Mouse (Mus musculus) forebrain, embryonic 11.5 days (tissue): Measurements from ENCODE around the gene Uso1. TPM values are rescaled to one million over a fixed set of nuclear protein-coding genes. Genes with fewer than 3 reads are reported as not detected.
"Not testable (repeated sequence)": the region's sequence is repeated elsewhere in the genome, so short reads cannot be mapped to it uniquely, and the experiment has no call there.

Experiments used
- ATAC-seq: fragments of 200-750 bp; cut with Nextera tagmentation; replicated peaks from 2 replicates; pipeline ENCODE4 v1.8.0; 2017; ENCODE audit warnings: moderate TSS enrichment; ENCODE audit not compliant: low FRiP score
- DNase-seq: peaks from one replicate; pipeline ENCODE4 v3.0.0-alpha.2; 2017; ENCODE audit warnings: low spot score
- H3K27ac ChIP-seq: fragments of 300-500 bp; sonication (generic); 2 replicates; pipeline ENCODE4 v1.5.1; 2014; ENCODE audit warnings: low read depth, low read length
- H3K27me3 ChIP-seq: fragments of 300-500 bp; sonication (generic); 2 replicates; pipeline ENCODE4 v1.6.1; 2014; ENCODE audit warnings: mild to moderate bottlenecking, low read length, mixed read lengths; ENCODE audit not compliant: control insufficient read depth, insufficient read depth
- H3K36me3 ChIP-seq: fragments of 300-500 bp; sonication (generic); 2 replicates; pipeline ENCODE4 v1.6.1; 2014; ENCODE audit warnings: mild to moderate bottlenecking, low read length, moderate library complexity, mixed read lengths; ENCODE audit not compliant: control insufficient read depth, insufficient read depth
- H3K4me1 ChIP-seq: fragments of 300-500 bp; sonication (generic); replicated peaks from 2 replicates; pipeline ENCODE4 v1.6.1; 2014; ENCODE audit warnings: low read length, mixed read lengths; ENCODE audit not compliant: control insufficient read depth, insufficient read depth
- H3K4me2 ChIP-seq: fragments of 300-500 bp; sonication (generic); 2 replicates; pipeline ENCODE4 v1.6.1; 2014; ENCODE audit warnings: low read depth, mild to moderate bottlenecking, low read length, moderate library complexity, mixed read lengths; ENCODE audit not compliant: severe bottlenecking
- H3K4me3 ChIP-seq: fragments of 300-500 bp; sonication (generic); 2 replicates; pipeline ENCODE4 v1.5.1; 2014; ENCODE audit warnings: low read depth, low read length
- H3K9ac ChIP-seq: fragments of 300-500 bp; sonication (generic); 2 replicates; pipeline ENCODE4 v1.6.1; 2014; ENCODE audit warnings: low read length
- H3K9me3 ChIP-seq: fragments of 300-500 bp; sonication (generic); 2 replicates; pipeline ENCODE4 v1.6.1; 2016; ENCODE audit warnings: low read length, mixed read lengths; ENCODE audit not compliant: control insufficient read depth
- WGBS: fragments of 180-500 bp; shearing (Covaris S2); extraction: QIAGEN DNeasy Blood & Tissue Kit; methylation state at CpG from one replicate; pipeline ENCODE4 v1.1.7; 2014; 5-methylcytosine and 5-hydroxymethylcytosine counted together
- polyA plus RNA-seq: library from polyadenylated mRNA; unstranded; fragments of >200 nt; fragmentation: Nextera tagmentation; extraction: Ambion mirVana; gene quantifications from 2 replicates; pipeline ENCODE4 v1.2.1, GENCODE M21; 2014

Uso1 gene
- polyA plus RNA-seq, 1 experiment from 2014 or later = 25.7 TPM

GRCm38 (mm10) chr5:92188881-92189483 is 51.2 kb downstream of the Uso1 start:
- peaks cover 3% of the 10 kb centered on the region for H3K36me3 ChIP-seq
- DNase-seq (no peak), ATAC-seq (no peak)
- H3K4me2 ChIP-seq = no peak overlapping the region
- no peak overlapping the region for H3K27ac ChIP-seq
- H3K9me3 ChIP-seq = no peaks in the 10 kb centered on the region
- no peaks in the 10 kb centered on the region for H3K4me1 ChIP-seq
- no peaks in the 10 kb centered on the region for H3K27me3 ChIP-seq
- H3K9ac ChIP-seq = no peak overlapping the region
- 94% methylated on average over 7 of the region's 7 CpGs for WGBS
- no peak overlapping the region for H3K4me3 ChIP-seq

GRCm38 (mm10) chr5:92195716-92196115 is 58.0 kb downstream of the Uso1 start:
- H3K9me3 ChIP-seq, ATAC-seq, H3K27me3 ChIP-seq, H3K4me3 ChIP-seq, H3K4me2 ChIP-seq, H3K9ac ChIP-seq, DNase-seq, H3K27ac ChIP-seq, H3K4me1 ChIP-seq, H3K36me3 ChIP-seq: not testable (repeated sequence)
- WGBS = 60% methylated on average over 2 of the region's 2 CpGs

GRCm38 (mm10) chr5:92196895-92197811 is 59.4 kb downstream of the Uso1 start:
- H3K9me3 ChIP-seq = no peaks in the 10 kb centered on the region
- no peaks in the 10 kb centered on the region for H3K4me1 ChIP-seq
- ATAC-seq = no peak
- no peak overlapping the region for H3K27ac ChIP-seq
- H3K36me3 ChIP-seq = peaks cover 5% of the 10 kb centered on the region
- H3K4me3 ChIP-seq = no peak overlapping the region
- H3K9ac ChIP-seq = no peak overlapping the region
- H3K4me2 ChIP-seq = no peak overlapping the region
- no peaks in the 10 kb centered on the region for H3K27me3 ChIP-seq
- no peak for DNase-seq
- WGBS = 84% methylated on average over 15 of the region's 15 CpGs

- DNase-seq = no peak
- H3K4me2 ChIP-seq = no peak overlapping the region
- no peak overlapping the region for H3K27ac ChIP-seq
- H3K4me1 ChIP-seq = no peaks in the 10 kb centered on the region
- no peak for ATAC-seq
- H3K36me3 ChIP-seq = peaks cover 5% of the 10 kb centered on the region; the same call in 1 of the 2 replicates
- no peaks in the 10 kb centered on the region for H3K27me3 ChIP-seq
- no peak overlapping the region for H3K9ac ChIP-seq
- no peaks in the 10 kb centered on the region for H3K9me3 ChIP-seq
- no peak overlapping the region for H3K4me3 ChIP-seq
- 92% methylated on average over 8 of the region's 8 CpGs for WGBS
These were observed 60.5 kb downstream of the Uso1 start for GRCm38 (mm10) chr5:92198266-92198665.

- H3K27me3 ChIP-seq = no peaks in the 10 kb centered on the region
- H3K27ac ChIP-seq = no peak overlapping the region
- no peaks in the 10 kb centered on the region for H3K9me3 ChIP-seq
- H3K4me1 ChIP-seq = no peaks in the 10 kb centered on the region
- no peak overlapping the region for H3K4me2 ChIP-seq
- no peak overlapping the region for H3K9ac ChIP-seq
- no peak overlapping the region for H3K4me3 ChIP-seq
- WGBS = 92% methylated on average over 6 of the region's 6 CpGs
- DNase-seq (no peak), ATAC-seq (no peak)
- peaks cover 5% of the 10 kb centered on the region; the same call in 1 of the 2 replicates for H3K36me3 ChIP-seq
These were observed 66.7 kb downstream of the Uso1 start for GRCm38 (mm10) chr5:92204162-92205036.

- DNase-seq = no peak
- H3K27me3 ChIP-seq = no peaks in the 10 kb centered on the region
- H3K4me2 ChIP-seq = no peak overlapping the region
- no peak overlapping the region for H3K4me3 ChIP-seq
- no peaks in the 10 kb centered on the region for H3K9me3 ChIP-seq
- no peak overlapping the region for H3K27ac ChIP-seq
- no peak for ATAC-seq
- peaks cover 5% of the 10 kb centered on the region; the same call in 1 of the 2 replicates for H3K36me3 ChIP-seq
- H3K4me1 ChIP-seq = no peaks in the 10 kb centered on the region
- WGBS = 92% methylated on average over 7 of the region's 7 CpGs
- H3K9ac ChIP-seq = no peak overlapping the region
These were observed 67.4 kb downstream of the Uso1 start for GRCm38 (mm10) chr5:92205184-92205583.

GRCm38 (mm10) chr5:92205706-92206105 is 68.0 kb downstream of the Uso1 start:
- Histone ChIP-seq H3K4me1 (no peaks in the 10 kb centered on the region), H3K4me3 (no peak overlapping the region), H3K4me2 (no peak overlapping the region), H3K27me3 (no peaks in the 10 kb centered on the region), H3K27ac (no peak overlapping the region), H3K36me3 (peaks cover 5% of the 10 kb centered on the region; the same call in 1 of the 2 replicates), H3K9me3 (no peaks in the 10 kb centered on the region), H3K9ac (no peak overlapping the region)
- no peak for DNase-seq
- ATAC-seq = no peak
- 94% methylated on average over 5 of the region's 5 CpGs for WGBS

GRCm38 (mm10) chr5:92206121-92206520 is 68.4 kb downstream of the Uso1 start:
- DNase-seq (no peak), ATAC-seq (no peak)
- 90% methylated on average over 6 of the region's 6 CpGs for WGBS

More at GRCm38 (mm10) chr5:92206121-92206520, 68.4 kb downstream of the Uso1 start:
- no peak overlapping the region for H3K4me3 ChIP-seq
- H3K4me2 ChIP-seq = no peak overlapping the region
- H3K4me1 ChIP-seq = no peaks in the 10 kb centered on the region
- H3K27ac ChIP-seq = no peak overlapping the region
- H3K36me3 ChIP-seq = peaks cover 4% of the 10 kb centered on the region; the same call in 1 of the 2 replicates
- no peaks in the 10 kb centered on the region for H3K27me3 ChIP-seq
- no peak overlapping the region for H3K9ac ChIP-seq
- H3K9me3 ChIP-seq = no peaks in the 10 kb centered on the region
